Mouse (Mus musculus): Measurements from ENCODE around the gene Ebf3. TPM values are rescaled to one million over a fixed set of nuclear protein-coding genes. Genes with fewer than 3 reads are reported as not detected.

The Ebf3 gene
- polyA plus RNA-seq, 1 experiment from 2014 or later, result 7.2 TPM

DNA sequence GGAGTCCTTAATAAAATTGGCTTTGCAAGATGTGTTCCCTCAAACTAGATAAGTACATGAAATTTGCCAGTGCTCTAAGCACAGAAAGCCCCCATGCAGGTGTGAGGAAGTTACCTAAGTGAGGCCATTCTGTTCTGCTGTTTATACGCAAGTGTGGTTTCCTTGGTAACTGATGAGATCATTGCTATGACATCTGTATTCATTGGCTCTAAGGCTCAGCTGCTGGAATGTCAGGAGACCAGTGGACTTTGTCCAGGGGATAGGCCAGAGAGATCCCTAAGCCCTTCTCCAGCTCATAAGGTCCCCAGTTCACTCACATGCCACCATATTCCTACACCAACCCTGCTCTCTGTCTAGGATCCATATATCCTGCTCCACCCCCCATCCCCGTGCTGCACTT, 162.4 kb downstream of the Ebf3 start:
- no peak overlapping the region for H3K4me2 ChIP-seq (ENCODE audit: low read depth, low read length)
- no peaks in the 10 kb centered on the region for H3K4me1 ChIP-seq (ENCODE audit: control insufficient read depth, insufficient read depth, low read length)
- ATAC-seq (replicated peaks; ENCODE audit: insufficient number of reproducible peaks, low FRiP score, low TSS enrichment, low read depth) (no peak), DNase-seq (ENCODE audit: low spot score) (no peak)
- H3K36me3 ChIP-seq (replicated peaks; ENCODE audit: control insufficient read depth, insufficient read depth, low read depth, low read length), result no peaks in the 10 kb centered on the region
- WGBS, result 91% methylated on average over 2 of the region's 2 CpGs
- H3K27ac ChIP-seq (replicated peaks; ENCODE audit: low read depth, low read length), result no peak overlapping the region
- no peaks in the 10 kb centered on the region; the same call in 1 of the 2 replicates for H3K27me3 ChIP-seq (ENCODE audit: control insufficient read depth, insufficient read depth, low read length)
- no peaks in the 10 kb centered on the region for H3K9me3 ChIP-seq (replicated peaks; ENCODE audit: control insufficient read depth, low read length)
- no peak overlapping the region for H3K9ac ChIP-seq (replicated peaks; ENCODE audit: low read length)
- H3K4me3 ChIP-seq (ENCODE audit: low read depth, low read length), result no peak overlapping the region

DNA sequence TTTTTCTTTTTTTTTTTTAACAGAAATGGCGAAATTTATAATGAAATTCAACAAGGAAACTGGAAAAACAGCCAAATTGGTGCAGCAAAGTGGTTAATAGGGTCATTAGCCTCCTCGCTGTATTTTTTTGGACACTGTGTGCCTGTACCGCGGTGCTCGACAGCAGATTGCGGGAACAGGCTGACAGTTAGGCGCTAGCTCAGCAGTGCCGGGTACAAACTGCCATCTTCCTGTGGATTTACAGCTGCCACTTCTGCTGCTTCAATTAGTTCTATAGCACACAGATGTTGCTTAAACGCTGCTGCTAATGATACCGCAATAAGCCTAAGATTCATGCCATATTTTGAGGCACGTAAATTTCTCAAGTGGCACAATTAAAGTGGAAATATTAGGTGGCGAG, 167.1 kb downstream of the Ebf3 start:
- H3K36me3 ChIP-seq (replicated peaks; ENCODE audit: control insufficient read depth, insufficient read depth, low read depth, low read length), result no peaks in the 10 kb centered on the region
- 76% methylated on average over 12 of the region's 12 CpGs for WGBS
- no peaks in the 10 kb centered on the region; the same call in 1 of the 2 replicates for H3K27me3 ChIP-seq (ENCODE audit: control insufficient read depth, insufficient read depth, low read length)
- ATAC-seq (replicated peaks; ENCODE audit: insufficient number of reproducible peaks, low FRiP score, low TSS enrichment, low read depth) (no peak), DNase-seq (ENCODE audit: low spot score) (no peak)
- H3K9ac ChIP-seq (replicated peaks; ENCODE audit: low read length), result no peak overlapping the region
- H3K4me1 ChIP-seq (ENCODE audit: control insufficient read depth, insufficient read depth, low read length), result no peaks in the 10 kb centered on the region
- no peaks in the 10 kb centered on the region for H3K9me3 ChIP-seq (replicated peaks; ENCODE audit: control insufficient read depth, low read length)
- H3K27ac ChIP-seq (replicated peaks; ENCODE audit: low read depth, low read length), result no peak overlapping the region
- H3K4me3 ChIP-seq (ENCODE audit: low read depth, low read length), result no peak overlapping the region
- no peak overlapping the region for H3K4me2 ChIP-seq (ENCODE audit: low read depth, low read length)

Other genes starting within 250 kb of the Ebf3 start
- 19.1 and 22.0 TPM in 2 replicates for gene 9430038I01Rik, start 96.3 kb upstream of the Ebf3 start, polyA plus RNA-seq (2014; fragmentation: Nextera tagmentation; extraction: Ambion mirVana)
- 328 and 351 TPM in 2 replicates for gene Glrx3, start 123.2 kb upstream of the Ebf3 start, polyA plus RNA-seq (2014; fragmentation: Nextera tagmentation; extraction: Ambion mirVana)